Mouse (Mus musculus) ES-E14 (cell line): ENCODE measurements at regions not wholly inside any gene's neighbourhood (a gene's known extent, or its start where the extent isn't known, plus 50 kb on each side); places are given as distances from the start of the nearest gene placed in this dataset.

Experiments
- DNase-seq: peaks from one replicate; pipeline ENCODE4 v3.0.0-alpha.2; 2013; ENCODE audit warnings: low read depth, low spot score
- H3K27ac ChIP-seq: 2 replicates; pipeline ENCODE4 v1.5.1; 2012; ENCODE audit warnings: low read depth, mild to moderate bottlenecking, low read length, moderate library complexity, mixed read lengths; ENCODE audit not compliant: poor library complexity, insufficient read depth, severe bottlenecking
- H3K36me3 ChIP-seq: 2 replicates; pipeline ENCODE4 v1.6.1; 2012; ENCODE audit warnings: mild to moderate bottlenecking, low read length, moderate library complexity, mixed read lengths; ENCODE audit not compliant: control insufficient read depth, poor library complexity, insufficient read depth, severe bottlenecking
- H3K4me1 ChIP-seq, 2 experiments: fragments of 150-350 bp in 1 of 2; sonication (generic) in 1 of 2; 2 replicates each; pipeline ENCODE4 v1.6.1; 2012; ENCODE audit warnings: low read length in 2 of 2, mild to moderate bottlenecking in 1 of 2, mixed read lengths in 1 of 2; ENCODE audit not compliant: control insufficient read depth in 2 of 2, insufficient read depth in 2 of 2, poor library complexity in 1 of 2
- H3K4me3 ChIP-seq, 2 experiments: fragments of 150-350 bp in 1 of 2; sonication (generic) in 1 of 2; 2 replicates each; pipeline ENCODE4 v1.5.1; 2012; ENCODE audit warnings: low read length in 2 of 2, low read depth in 1 of 2, mild to moderate bottlenecking in 1 of 2, mixed read lengths in 1 of 2; ENCODE audit not compliant: insufficient read depth in 1 of 2, poor library complexity in 1 of 2, severe bottlenecking in 1 of 2
- H3K9ac ChIP-seq: 2 replicates; pipeline ENCODE4 v1.6.1; 2012; ENCODE audit warnings: low read depth, mild to moderate bottlenecking, low read length, mixed read lengths; ENCODE audit not compliant: poor library complexity, insufficient read depth, severe bottlenecking
- H3K9me3 ChIP-seq: fragments of 150-350 bp; sonication (generic); 2 replicates; pipeline ENCODE4 v1.6.1; 2012; ENCODE audit warnings: low read depth, mild to moderate bottlenecking, low read length; ENCODE audit not compliant: control insufficient read depth, insufficient read depth
- CHD2 ChIP-seq: IDR thresholded peaks from 2 replicates; pipeline ENCODE4 v1.6.1; 2014; ENCODE audit warnings: mild to moderate bottlenecking, low read depth, low read length, inconsistent platforms
- HCFC1 ChIP-seq: IDR thresholded peaks from 2 replicates; pipeline ENCODE4 v1.6.1; 2012; ENCODE audit warnings: low read length, inconsistent platforms, borderline replicate concordance; ENCODE audit not compliant: insufficient read depth
- MAFK ChIP-seq: IDR thresholded peaks from 2 replicates; pipeline ENCODE4 v1.6.1; 2014; ENCODE audit warnings: mild to moderate bottlenecking, low read depth, low read length, inconsistent platforms; ENCODE audit not compliant: insufficient read depth
- ZC3H11A ChIP-seq: IDR thresholded peaks from 2 replicates; pipeline ENCODE4 v1.6.1; 2012; ENCODE audit warnings: low read depth, mild to moderate bottlenecking, inconsistent platforms, low read length, borderline replicate concordance
- ZNF384 ChIP-seq: IDR thresholded peaks from 2 replicates; pipeline ENCODE4 v1.6.1; 2012; ENCODE audit warnings: low read depth, low read length, inconsistent platforms
- in situ Hi-C, 2 experiments: fragments of 600-800 bp; cut with MboI; formaldehyde crosslinking; loops; one replicate each; pipeline ENCODE4 v1.15.1; 2025; ENCODE audit warnings: low sequenced_read_pairs in 2 of 2, inconsistent platforms in 1 of 2; ENCODE audit not compliant: unreplicated experiment in 2 of 2

DNA sequence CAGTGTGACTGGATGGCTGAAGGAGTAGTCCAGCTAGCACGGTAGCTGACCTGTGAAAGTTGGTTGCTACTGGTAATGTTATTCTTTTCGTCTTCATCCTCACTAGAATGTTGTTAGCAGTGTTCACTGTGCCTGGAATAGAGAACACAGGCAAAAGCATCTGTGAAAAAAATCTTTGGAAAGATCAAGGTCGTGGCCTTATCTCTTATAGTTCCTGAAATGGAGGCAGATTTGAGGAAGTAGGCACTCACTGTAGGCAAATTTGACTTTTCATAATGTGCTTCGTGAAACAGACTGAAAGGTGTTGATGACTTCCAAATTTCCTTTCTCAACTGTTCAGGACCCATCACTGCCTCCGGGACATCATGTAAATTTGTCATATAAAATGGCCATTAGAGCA, 124.5 kb upstream of the Adamts9 start:
- H3K9me3 ChIP-seq: no peaks in the 10 kb centered on the region
- H3K36me3 ChIP-seq: no peaks in the 10 kb centered on the region
- TF ChIP-seq CHD2: no peak
- no peak for TF ChIP-seq ZC3H11A
- no peak for TF ChIP-seq HCFC1
- no peak for TF ChIP-seq MAFK
- TF ChIP-seq ZNF384: no peak
- H3K4me3 ChIP-seq: no peak overlapping the region
- H3K9ac ChIP-seq: no peak overlapping the region
- H3K27ac ChIP-seq: no peak overlapping the region
- peaks cover 3 to 4% of the 10 kb centered on the region in 2 experiments for H3K4me1 ChIP-seq
- in situ Hi-C loops: no loop called here
- DNase-seq: no peak

- H3K36me3 ChIP-seq: no peaks in the 10 kb centered on the region
- no peaks in the 10 kb centered on the region for H3K9me3 ChIP-seq
- no peak for TF ChIP-seq CHD2
- TF ChIP-seq ZC3H11A: no peak
- no peak for TF ChIP-seq ZNF384
- TF ChIP-seq HCFC1: no peak
- TF ChIP-seq MAFK: peak; percentile 66
- DNase-seq: no peak
- no peak overlapping the region for H3K27ac ChIP-seq
- peak overlapping the region in 1 of 2 experiments; percentile 51; a peak in 2 of 4 replicates for H3K4me3 ChIP-seq
- H3K9ac ChIP-seq: no peak overlapping the region
- in situ Hi-C loops: no loop called here
- H3K4me1 ChIP-seq: peaks cover 3 to 4% of the 10 kb centered on the region in 2 experiments
Measured at GRCm38 (mm10) chr6:93066553-93067376, 123.5 kb upstream of the Adamts9 start.

- H3K9me3 ChIP-seq: no peaks in the 10 kb centered on the region
- TF ChIP-seq HCFC1 (no peak), CHD2 (no peak)
- H3K4me1 ChIP-seq: peaks cover 3 to 4% of the 10 kb centered on the region in 2 experiments
- in situ Hi-C loops: no loop called here
- DNase-seq: no peak
- no peaks in the 10 kb centered on the region for H3K36me3 ChIP-seq
- peak overlapping the region; percentile 25 to 51; a peak in 3 of 4 replicates for H3K4me3 ChIP-seq
- no peak overlapping the region for H3K9ac ChIP-seq
- no peak overlapping the region for H3K27ac ChIP-seq
Measured at GRCm38 (mm10) chr6:93065917-93066552, 122.7 kb upstream of the Adamts9 start.

DNA sequence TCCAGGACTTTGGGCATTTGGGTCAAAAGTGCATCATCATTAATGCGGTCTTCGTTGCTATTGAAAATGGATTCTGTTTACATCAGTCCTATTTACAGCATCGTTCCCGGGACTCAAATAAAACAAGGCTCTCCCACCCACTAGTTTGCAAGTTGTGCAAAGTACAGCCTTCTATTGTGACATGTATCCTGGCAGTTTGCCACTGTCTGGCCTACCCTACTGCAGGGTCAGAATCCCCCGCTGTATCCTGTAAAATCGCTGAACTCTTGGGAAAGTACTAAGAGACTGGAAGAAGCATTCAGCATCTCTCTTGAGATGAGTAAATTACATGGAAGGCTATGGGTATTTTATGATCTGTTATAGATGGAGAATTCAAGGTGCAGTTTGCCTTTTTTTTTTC, 122.1 kb upstream of the Adamts9 start:
- Histone ChIP-seq H3K9ac (no peak overlapping the region), H3K4me3 (no peak overlapping the region), H3K27ac (no peak overlapping the region), H3K4me1 (peaks cover 3 to 4% of the 10 kb centered on the region in 2 experiments), H3K9me3 (no peaks in the 10 kb centered on the region), H3K36me3 (no peaks in the 10 kb centered on the region)
- in situ Hi-C loops: no loop called here
- TF ChIP-seq MAFK (no peak), CHD2 (no peak), ZNF384 (no peak), HCFC1 (no peak), ZC3H11A (no peak)
- no peak for DNase-seq

DNA sequence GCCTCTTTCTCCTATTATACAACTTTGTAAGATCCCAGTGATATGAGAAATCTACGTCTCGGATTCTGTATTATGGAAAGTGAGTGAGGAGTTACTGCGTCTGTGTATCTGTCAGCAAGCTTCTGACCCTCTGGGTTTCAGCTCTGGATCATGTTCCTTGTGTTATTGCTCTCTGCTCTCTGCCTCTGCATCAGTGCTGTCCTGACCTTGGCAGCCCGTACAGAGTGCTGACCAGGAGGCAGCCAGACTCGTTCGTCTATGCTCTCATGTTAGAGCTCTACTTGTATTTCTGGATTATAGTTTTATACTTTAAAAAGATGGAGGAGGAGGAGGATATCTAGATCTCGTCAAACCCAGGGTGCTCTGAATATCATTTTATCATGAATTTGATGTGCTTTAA, 121.1 kb upstream of the Adamts9 start:
- Histone ChIP-seq H3K9ac (no peak overlapping the region), H3K4me3 (no peak overlapping the region), H3K4me1 (peaks cover 3 to 4% of the 10 kb centered on the region in 2 experiments), H3K36me3 (no peaks in the 10 kb centered on the region), H3K9me3 (no peaks in the 10 kb centered on the region), H3K27ac (no peak overlapping the region)
- no peak for TF ChIP-seq HCFC1
- in situ Hi-C loops: no loop called here
- DNase-seq: no peak
